Comparison of ENCODE assay signal across 9 mouse cellular contexts in the genomic region with DNA sequence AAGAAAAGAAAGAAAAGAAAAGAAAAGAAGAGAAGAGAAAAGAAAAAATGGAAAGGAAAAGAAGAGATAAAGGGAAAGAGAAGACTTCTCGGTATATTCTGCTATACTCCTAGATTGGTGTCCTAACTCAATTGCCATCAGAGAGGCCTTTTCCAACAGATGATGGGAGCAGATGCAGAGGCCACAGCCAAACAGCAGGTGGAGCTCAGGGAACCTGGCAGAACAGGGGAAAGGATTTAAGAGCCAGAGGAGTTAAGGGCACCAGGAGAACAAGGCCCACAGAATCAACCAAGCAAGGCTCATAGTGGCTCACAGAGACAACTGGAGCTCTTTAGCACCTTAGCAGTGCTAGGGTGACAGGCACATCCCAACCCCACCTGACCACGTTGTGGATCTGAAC.
DNase-seq lines count a peak whose midpoint lies in the region; ATAC-seq and TF ChIP-seq lines count a peak whose summit lies in the region.
"Had no signal": no experiment of that assay in that cellular context is flagged by ENCODE, and none has a peak within 500 bp of the region (broad histone marks: within the 10 kb centered on the region; RNA-seq: fewer than 3 reads in every experiment).

No protein-coding gene starts in this region.

- no peak for TF ChIP-seq EP300 in heart, postnatal 0 days (IDR thresholded peaks at IDR 0.05; ENCODE audit: low read depth)

- no peak overlapping the region for H3K4me3 ChIP-seq in heart, postnatal 0 days (ENCODE audit: low read depth, low read length)
- no peak overlapping the region for H3K4me3 ChIP-seq in heart, embryonic 10.5 days
- no peak overlapping the region for H3K4me3 ChIP-seq in embryonic fibroblast, embryonic 13.5 days (ENCODE audit: insufficient read depth, low read length)
- H3K4me3 ChIP-seq: lung, embryonic 15.5 days had no signal

- ATAC-seq in heart, postnatal 0 days (ENCODE audit: insufficient read depth, low read depth), result no peak

- no peaks in the 10 kb centered on the region for H3K27me3 ChIP-seq in heart, postnatal 0 days (ENCODE audit: control insufficient read depth, insufficient read depth, low read length)
- no peaks in the 10 kb centered on the region for H3K27me3 ChIP-seq in heart, embryonic 10.5 days (ENCODE audit: insufficient read depth, poor library complexity, severe bottlenecking)
- H3K27me3 ChIP-seq: lung, embryonic 15.5 days had no signal

- H3K9me3 ChIP-seq in heart, postnatal 0 days (replicated peaks; ENCODE audit: control insufficient read depth, low read length), result no peaks in the 10 kb centered on the region
- no peaks in the 10 kb centered on the region for H3K9me3 ChIP-seq in heart, embryonic 10.5 days
- H3K9me3 ChIP-seq: lung, embryonic 15.5 days had no signal

- H3K27ac ChIP-seq in heart, postnatal 0 days (ENCODE audit: low read depth), result no peak overlapping the region
- no peak overlapping the region for H3K27ac ChIP-seq in heart, embryonic 10.5 days
- no peak overlapping the region for H3K27ac ChIP-seq in embryonic fibroblast, embryonic 13.5 days (ENCODE audit: insufficient read depth, low read length)
- H3K27ac ChIP-seq: lung, embryonic 15.5 days had no signal

- no peak overlapping the region for H3K4me2 ChIP-seq in heart, postnatal 0 days (ENCODE audit: low read depth, low read length)
- H3K4me2 ChIP-seq: lung, embryonic 15.5 days had no signal

- peak; percentile 43 for TF ChIP-seq CTCF in heart, postnatal 0 days (IDR thresholded peaks at IDR 0.05; ENCODE audit: low read depth)
- 0 out of 2 replicates have a peak, but pooled peaks have one; percentile 35 for TF ChIP-seq CTCF in embryonic fibroblast, embryonic 13.5 days (IDR thresholded peaks at IDR 0.05; ENCODE audit: borderline replicate concordance, insufficient read depth, low read length)

- no peak overlapping the region for H3K9ac ChIP-seq in heart, postnatal 0 days (replicated peaks; ENCODE audit: low read depth, low read length)
- H3K9ac ChIP-seq: lung, embryonic 15.5 days had no signal

- no peaks in the 10 kb centered on the region for H3K4me1 ChIP-seq in heart, postnatal 0 days (ENCODE audit: control insufficient read depth, insufficient read depth)
- no peaks in the 10 kb centered on the region for H3K4me1 ChIP-seq in heart, embryonic 10.5 days
- no peaks in the 10 kb centered on the region for H3K4me1 ChIP-seq in embryonic fibroblast, embryonic 13.5 days (ENCODE audit: control insufficient read depth, insufficient read depth, low read length)
- H3K4me1 ChIP-seq: lung, embryonic 15.5 days had no signal

- no peaks in the 10 kb centered on the region for H3K36me3 ChIP-seq in heart, postnatal 0 days (replicated peaks; ENCODE audit: control insufficient read depth, insufficient read depth, low read length)
- no peaks in the 10 kb centered on the region for H3K36me3 ChIP-seq in heart, embryonic 10.5 days
- H3K36me3 ChIP-seq: lung, embryonic 15.5 days had no signal

- DNase-seq in heart, postnatal 0 days (ENCODE audit: low spot score), result no peak
- no peak for DNase-seq in heart, embryonic 10.5 days (ENCODE audit: low spot score)
- DNase-seq in right cerebral cortex, adult 18-20 months, result peak; percentile 42
- DNase-seq in right cerebral cortex, postnatal 4 days, result no peak
- peak; percentile 15 for DNase-seq in right cerebral cortex, postnatal 25 days
- DNase-seq in layer of hippocampus, adult 9-11 months, result no peak
- no peak for DNase-seq in thymus, adult 18-20 months

- 51% methylated on average over 2 of the region's 2 CpGs for WGBS in heart, postnatal 0 days
- WGBS in heart, embryonic 10.5 days, result 46% methylated on average over 2 of the region's 2 CpGs

- no peak for TF ChIP-seq POLR2A in embryonic fibroblast, embryonic 13.5 days (IDR thresholded peaks at IDR 0.05; ENCODE audit: low read depth, low read length)

Comparison
In these comparisons a context has a peak if more than half of its experiments do, and no peak if none do; other contexts are left out.
1. DNase-seq: peak in right cerebral cortex, adult 18-20 months (single experiment) and right cerebral cortex, postnatal 25 days (single experiment); none in heart, postnatal 0 days (single experiment), heart, embryonic 10.5 days (single experiment), right cerebral cortex, postnatal 4 days (single experiment), layer of hippocampus, adult 9-11 months (single experiment) and thymus, adult 18-20 months (0 of 2).